Mouse (Mus musculus) thymus, postnatal 0 days (tissue): ENCODE measurements around the gene Inca1. TPM values are rescaled to one million over a fixed set of nuclear protein-coding genes. Genes with fewer than 3 reads are reported as not detected.

ENCODE experiments used
- DNase-seq: peaks from one replicate; pipeline ENCODE4 v3.0.0-alpha.2; 2015; ENCODE audit warnings: low spot score
- polyA plus RNA-seq: library from polyadenylated mRNA; unstranded; fragments of >200 nt; fragmentation: Nextera tagmentation; extraction: Ambion mirVana; gene quantifications from 2 replicates; pipeline ENCODE4 v1.2.1, GENCODE M21; 2015

The Inca1 gene
- polyA plus RNA-seq, 1 experiment from 2014 or later = 0.75 TPM

DNA sequence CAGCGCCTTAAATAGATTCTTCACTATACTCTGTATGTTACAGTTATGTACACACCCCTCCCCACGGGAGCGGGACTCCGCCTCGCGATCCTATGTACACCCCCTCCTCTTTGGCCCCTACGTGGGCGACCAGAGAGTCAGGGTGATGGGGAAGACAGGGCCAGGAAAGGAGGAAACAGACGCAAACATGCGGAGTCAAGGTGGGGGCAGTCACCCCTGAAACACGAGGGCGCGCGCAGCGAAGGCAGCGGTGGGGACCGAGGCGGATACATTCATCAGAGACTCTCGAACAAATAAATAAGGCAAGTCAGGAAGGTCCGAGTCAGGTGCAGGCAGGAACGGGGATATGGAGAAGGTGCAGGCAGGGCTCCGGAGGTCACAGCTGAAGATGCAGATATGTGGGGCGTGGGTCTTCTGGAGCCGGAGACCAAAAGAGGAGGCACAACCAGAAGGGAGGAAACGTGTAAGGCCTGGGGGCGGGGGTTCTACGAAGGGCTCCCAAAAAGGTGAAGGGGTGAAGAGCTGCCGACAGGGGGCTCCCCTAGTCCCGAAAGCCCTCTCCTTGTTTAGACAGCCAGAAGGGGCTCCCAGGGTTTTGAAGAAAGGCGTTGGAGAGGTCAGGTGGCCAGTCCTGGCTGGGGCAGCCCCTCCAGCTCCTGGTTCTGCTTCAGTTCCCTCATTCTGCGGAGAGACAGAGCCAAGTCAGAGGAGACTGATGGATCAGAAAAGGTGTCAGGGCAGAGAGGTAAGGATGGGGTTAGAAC lies 30.2 kb downstream of the Inca1 start:
- peak; percentile 91 for DNase-seq

DNA sequence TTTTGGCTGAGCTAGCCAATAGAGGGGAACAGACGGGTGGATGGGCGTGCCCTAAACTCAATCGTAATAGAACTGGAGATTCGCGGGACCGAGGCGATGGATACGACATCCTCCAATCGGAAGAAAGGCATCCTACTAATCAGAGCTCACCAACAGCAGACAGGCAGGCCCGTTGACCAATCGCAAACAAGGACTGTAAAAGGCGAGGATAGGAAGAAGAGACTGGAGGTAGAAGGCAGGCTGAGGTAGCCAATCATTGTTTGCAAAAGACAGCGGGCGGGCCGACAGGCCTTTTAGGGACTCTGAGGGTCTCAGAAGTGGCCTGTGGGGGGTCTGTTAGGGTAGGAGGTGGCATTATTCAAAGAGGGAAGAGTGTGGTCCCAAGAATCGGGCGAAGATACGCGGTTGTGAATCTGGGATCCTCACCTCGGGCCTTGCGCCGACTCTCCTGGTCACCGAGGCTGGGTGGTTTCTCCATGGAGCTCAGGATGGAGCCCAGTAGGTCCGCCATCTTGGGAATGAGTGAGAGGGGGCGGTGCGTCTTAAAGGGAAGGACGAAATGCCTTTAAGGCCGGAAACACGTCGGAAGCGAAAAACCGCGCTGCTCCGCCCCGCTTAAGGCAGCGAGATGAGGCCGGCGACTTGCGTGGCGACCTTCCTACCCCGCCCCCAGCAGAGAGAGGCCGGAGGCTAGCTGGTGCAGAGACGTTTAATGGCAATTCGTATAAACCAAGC lies 31.0 kb downstream of the Inca1 start, which contains the start of gene Spag7:
Spag7 (minus strand) TSS at position 646 of the 735 bp plus-strand sequence.
- peak; percentile 97 for DNase-seq

- no peak for DNase-seq
These were observed 31.6 kb downstream of the Inca1 start for GRCm38 (mm10) chr11:70668335-70668770.

DNA sequence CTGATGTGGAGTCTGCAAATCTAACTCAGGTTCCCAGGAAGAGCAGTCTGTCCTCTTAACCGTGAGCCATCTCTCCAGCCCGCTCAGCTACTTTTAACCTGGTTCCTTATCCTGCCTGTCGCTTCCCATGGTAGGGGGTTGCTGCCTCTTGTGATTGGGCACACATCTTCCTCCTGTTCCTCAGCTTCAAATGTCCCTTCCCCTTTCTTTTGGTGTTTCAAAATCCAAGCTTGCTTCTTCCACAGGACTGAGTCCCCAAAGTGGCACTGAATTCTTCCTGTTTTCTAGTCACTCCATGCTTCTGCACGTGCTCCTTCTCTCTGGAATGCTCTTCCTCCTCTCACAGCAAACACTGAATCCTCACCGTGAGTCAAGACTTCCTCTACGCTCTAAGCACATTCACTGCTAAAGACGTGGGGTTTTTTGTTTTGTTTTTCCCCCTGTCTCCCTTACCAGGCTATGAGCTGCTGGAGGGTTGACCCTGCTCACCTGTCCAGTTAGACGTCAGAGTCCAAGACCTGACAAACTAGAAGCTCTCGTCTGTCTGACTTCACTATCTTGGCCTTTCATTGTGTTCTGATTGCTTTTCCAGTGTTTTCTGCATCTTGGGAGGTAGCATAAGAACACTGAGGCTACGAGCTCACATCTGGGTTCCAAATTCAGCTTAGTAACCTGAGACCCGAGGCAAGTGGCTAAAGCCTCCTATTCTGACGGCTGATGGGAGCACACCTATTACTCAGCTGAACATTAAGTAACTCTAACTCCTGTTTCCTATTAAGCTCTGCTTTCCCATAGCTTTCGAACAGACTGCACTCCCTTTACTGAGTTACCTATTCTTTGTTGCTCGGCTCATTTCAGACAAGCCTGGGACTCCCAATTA lies 32.4 kb downstream of the Inca1 start:
- no peak for DNase-seq

DNA sequence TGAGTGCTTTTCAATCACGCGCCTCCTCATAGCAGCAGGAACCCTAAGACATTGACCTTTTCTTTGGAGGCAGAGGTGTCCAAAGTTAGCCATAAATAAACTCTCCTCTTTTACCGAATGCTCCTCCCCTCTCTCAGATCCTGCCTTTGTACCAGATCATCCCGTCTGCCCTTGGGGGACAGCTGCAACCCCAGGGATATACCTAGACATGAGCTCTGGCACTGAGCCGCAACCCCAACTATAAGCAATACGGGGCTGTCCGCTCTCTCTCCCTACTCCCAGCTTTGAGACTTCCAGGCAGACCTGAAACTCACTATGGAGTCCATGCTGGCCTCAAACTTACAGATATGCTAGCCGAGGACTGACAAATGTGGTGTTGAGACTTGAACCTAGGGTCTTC lies 33.3 kb downstream of the Inca1 start:
- DNase-seq = no peak

GRCm38 (mm10) chr11:70664741-70665140 lies 35.2 kb downstream of the Inca1 start:
- no peak for DNase-seq

- no peak for DNase-seq
These were observed 36.0 kb downstream of the Inca1 start for GRCm38 (mm10) chr11:70663957-70664356.

DNA sequence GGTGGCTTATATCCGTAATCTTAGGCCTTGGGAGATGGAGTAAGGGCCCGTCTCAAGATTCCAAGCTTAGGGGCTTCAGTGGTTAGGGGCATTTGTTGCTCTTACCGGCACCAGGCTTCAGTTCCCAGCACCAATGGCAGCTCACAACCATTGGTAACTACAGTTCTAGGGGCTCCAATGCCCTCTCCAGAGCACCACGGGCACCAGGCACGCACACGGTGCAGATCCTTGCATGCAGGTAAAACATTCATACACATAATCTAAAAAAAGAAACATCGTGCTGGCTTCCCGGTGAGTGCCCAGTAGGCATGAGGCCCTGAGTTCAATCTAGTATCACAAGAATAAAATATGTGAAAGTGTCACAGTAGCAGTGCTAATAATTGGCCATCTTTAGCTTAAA lies 36.9 kb downstream of the Inca1 start:
- DNase-seq = no peak

- DNase-seq = no peak
These were observed 39.4 kb downstream of the Inca1 start for GRCm38 (mm10) chr11:70660571-70660970.

- no peak for DNase-seq
These were observed 41.0 kb downstream of the Inca1 start for GRCm38 (mm10) chr11:70658942-70659341.

DNA sequence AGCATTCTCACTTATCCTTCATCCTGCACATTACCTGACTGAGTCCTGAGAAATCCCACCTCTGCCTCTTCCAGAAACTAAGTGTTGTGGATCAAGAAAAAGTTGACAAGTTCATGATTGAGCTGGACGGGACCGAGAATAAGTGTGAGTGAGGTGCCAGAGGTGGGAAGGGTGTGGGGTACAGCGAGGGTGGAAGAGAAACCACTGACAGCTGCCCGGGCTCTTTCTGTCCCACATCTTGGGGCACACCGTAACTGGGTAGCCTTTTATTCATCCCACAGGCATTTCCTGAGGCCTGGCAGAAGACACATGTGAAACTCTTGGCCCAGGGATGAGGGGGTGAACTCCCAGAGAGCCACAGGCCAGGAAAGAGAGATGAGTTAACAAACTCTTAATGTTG lies 41.4 kb downstream of the Inca1 start:
- no peak for DNase-seq

- no peak for DNase-seq
These were observed 42.0 kb downstream of the Inca1 start for GRCm38 (mm10) chr11:70657991-70658390.

DNA sequence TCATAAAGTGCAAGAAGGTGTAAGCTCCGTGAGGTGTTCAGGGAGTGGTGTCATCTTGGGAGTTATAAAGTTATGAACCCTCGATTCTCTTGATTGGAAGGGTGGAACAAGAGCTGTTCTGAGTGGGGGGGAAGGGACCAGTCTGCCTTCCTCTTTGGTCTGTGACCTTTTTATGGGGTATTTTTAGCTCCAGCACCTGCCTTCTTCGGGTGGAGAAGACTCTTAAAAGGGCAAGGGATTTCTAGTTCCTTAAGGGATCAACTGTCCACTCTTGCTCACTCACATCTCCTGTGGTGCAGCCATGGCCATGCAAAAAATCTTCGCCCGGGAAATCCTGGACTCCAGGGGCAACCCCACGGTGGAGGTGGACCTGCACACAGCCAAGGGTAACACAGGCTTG lies 42.4 kb downstream of the Inca1 start:
- no peak for DNase-seq

GRCm38 (mm10) chr11:70656964-70657363 lies 43.0 kb downstream of the Inca1 start, which contains the start of gene Eno3:
Eno3 (plus strand) TSS chr11:70657202.
- no peak for DNase-seq

DNA sequence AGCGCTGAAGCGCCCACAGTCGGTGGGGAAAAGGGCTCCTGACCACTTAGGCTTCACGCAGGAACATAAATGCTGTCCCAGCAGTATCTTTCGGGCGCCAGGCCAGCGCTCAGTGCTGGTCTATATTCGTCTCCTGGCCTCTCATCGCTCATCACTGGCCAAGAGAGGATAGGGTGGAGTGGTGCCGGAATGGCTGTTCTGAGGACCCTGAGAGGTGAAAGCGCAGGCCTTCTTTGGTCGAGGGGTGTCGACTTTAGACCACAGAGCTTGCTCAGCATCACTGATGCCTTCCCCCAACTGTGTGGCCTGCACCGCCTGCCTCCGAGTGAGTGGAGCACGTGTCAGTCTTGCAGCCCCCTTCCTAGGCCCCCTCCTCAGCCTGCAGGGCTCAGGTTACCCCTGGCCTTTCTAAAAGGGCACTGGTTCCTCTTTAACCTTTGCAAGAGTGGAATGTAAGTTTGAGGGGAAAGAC lies 43.5 kb downstream of the Inca1 start:
- DNase-seq = no peak

GRCm38 (mm10) chr11:70655571-70656455 lies 44.1 kb downstream of the Inca1 start:
- peak; percentile 22 for DNase-seq

- DNase-seq = peak; percentile 84
These were observed 44.9 kb downstream of the Inca1 start for GRCm38 (mm10) chr11:70654923-70655570.

- peak; percentile 91 for DNase-seq
These were observed 45.6 kb downstream of the Inca1 start, which contains the start of gene Pfn1 for GRCm38 (mm10) chr11:70654198-70654922. Pfn1 (minus strand) TSS chr11:70654644.
